Mouse (Mus musculus) myocyte (in vitro differentiated cells): ENCODE data around the gene Il17c. TPM values are rescaled to one million over a fixed set of nuclear protein-coding genes. Genes with fewer than 3 reads are reported as not detected.

Experiments
- H3K27me3 ChIP-seq: one replicate; pipeline ENCODE4 v1.6.1; 2011; ENCODE audit not compliant: control insufficient read depth, insufficient read depth, insufficient read length
- H3K36me3 ChIP-seq: one replicate; pipeline ENCODE4 v1.6.1; 2011; ENCODE audit not compliant: control insufficient read depth, insufficient read depth
- H3K4me2 ChIP-seq: one replicate; pipeline ENCODE4 v1.6.1; 2011; ENCODE audit warnings: low read depth, control low read depth
- H3K4me3 ChIP-seq: one replicate; pipeline ENCODE4 v1.5.1; 2011; ENCODE audit warnings: mild to moderate bottlenecking, control low read depth, moderate library complexity
- H3K79me2 ChIP-seq: one replicate; pipeline ENCODE4 v1.6.1; 2011; ENCODE audit not compliant: control insufficient read depth, insufficient read depth
- H3ac ChIP-seq: one replicate; pipeline ENCODE4 v1.6.1; 2011; ENCODE audit not compliant: control insufficient read depth, insufficient read length
- CEBPB ChIP-seq: IDR thresholded peaks from 2 replicates; pipeline ENCODE4 v1.6.1; 2011; ENCODE audit warnings: mild to moderate bottlenecking, moderate library complexity; ENCODE audit not compliant: poor library complexity, insufficient read depth, severe bottlenecking
- E2F4 ChIP-seq: IDR thresholded peaks from one replicate; pipeline ENCODE4 v1.6.1; 2011; ENCODE audit warnings: mild to moderate bottlenecking, control low read depth, moderate library complexity; ENCODE audit not compliant: insufficient read depth
- MAX ChIP-seq: IDR thresholded peaks from one replicate; pipeline ENCODE4 v1.6.1; 2011; ENCODE audit warnings: low read depth, mild to moderate bottlenecking, control low read depth
- MYOD1 ChIP-seq, 3 experiments: IDR thresholded peaks; one replicate each; pipeline ENCODE4 v1.6.1; 2011; ENCODE audit warnings: control low read depth in 2 of 3, low read depth in 2 of 3, mild to moderate bottlenecking in 2 of 3, moderate library complexity in 1 of 3; ENCODE audit not compliant: insufficient read length in 2 of 3, control insufficient read depth in 1 of 3
- MYOG ChIP-seq, 3 experiments: IDR thresholded peaks; one replicate each; pipeline ENCODE4 v1.6.1; 2011; ENCODE audit warnings: control low read depth in 2 of 3, low read depth in 2 of 3, mild to moderate bottlenecking in 2 of 3; ENCODE audit not compliant: insufficient read length in 2 of 3, control insufficient read depth in 1 of 3, insufficient read depth in 1 of 3
- POLR2A ChIP-seq: IDR thresholded peaks from one replicate; pipeline ENCODE4 v1.6.1; 2011; ENCODE audit warnings: low read depth, mild to moderate bottlenecking, control low read depth, moderate library complexity; ENCODE audit not compliant: insufficient read length
- POLR2AphosphoS2 ChIP-seq: IDR thresholded peaks from one replicate; pipeline ENCODE4 v1.6.1; 2011; ENCODE audit warnings: low read depth, control low read depth; ENCODE audit not compliant: insufficient read length
- REST ChIP-seq: IDR thresholded peaks from one replicate; pipeline ENCODE4 v1.6.1; 2011; ENCODE audit warnings: mild to moderate bottlenecking, control low read depth, moderate library complexity; ENCODE audit not compliant: insufficient read depth, insufficient read length
- SRF ChIP-seq: IDR thresholded peaks from one replicate; pipeline ENCODE4 v1.6.1; 2011; ENCODE audit warnings: low read depth; ENCODE audit not compliant: control insufficient read depth, insufficient read length
- TCF12 ChIP-seq: IDR thresholded peaks from one replicate; pipeline ENCODE4 v1.6.1; 2011; ENCODE audit warnings: mild to moderate bottlenecking, control low read depth; ENCODE audit not compliant: poor library complexity, insufficient read depth, severe bottlenecking
- TCF3 ChIP-seq: IDR thresholded peaks from one replicate; pipeline ENCODE4 v1.6.1; 2011; ENCODE audit warnings: low read depth, control low read depth; ENCODE audit not compliant: insufficient read length
- USF1 ChIP-seq: IDR thresholded peaks from one replicate; pipeline ENCODE4 v1.6.1; 2011; ENCODE audit warnings: low read depth, mild to moderate bottlenecking, control low read depth, moderate library complexity
- polyA plus RNA-seq: library from polyadenylated mRNA; unstranded; fragments of >200 nt; fragmentation: generic; extraction: Trizol; gene quantifications from one replicate; pipeline ENCODE4 v1.2.1, GENCODE M21; 2012; ENCODE audit warnings: missing spikeins

Il17c gene
- polyA plus RNA-seq, 1 experiment = not detected

- H3K4me3 ChIP-seq = no peak overlapping the region
Observed at GRCm38 (mm10) chr8:122445203-122445602, 23.4 kb downstream of the Il17c start.

GRCm38 (mm10) chr8:122451161-122451703, 29.4 kb downstream of the Il17c start:
- no peaks in the 10 kb centered on the region for H3K36me3 ChIP-seq
- no peak overlapping the region for H3K4me3 ChIP-seq
- H3K4me2 ChIP-seq = no peak overlapping the region
- H3K27me3 ChIP-seq = peaks cover 5% of the 10 kb centered on the region
- no peak overlapping the region for H3ac ChIP-seq
- H3K79me2 ChIP-seq = no peaks in the 10 kb centered on the region
- TF ChIP-seq REST (no peak), MYOG (IDR thresholded peaks at IDR 0.05; ENCODE audit: control insufficient read depth in 1 of 3, insufficient read depth in 1 of 3, insufficient read length in 2 of 3, low read depth in 2 of 3) (peak in 2 of 3 experiments; percentile 49 to 52), MYOD1 (IDR thresholded peaks at IDR 0.05; ENCODE audit: control insufficient read depth in 1 of 3, insufficient read length in 2 of 3, low read depth in 2 of 3) (peak in 2 of 3 experiments; percentile 30 to 47)

More at GRCm38 (mm10) chr8:122445203-122445602, 23.4 kb downstream of the Il17c start:
- TF ChIP-seq MYOD1 (IDR thresholded peaks at IDR 0.05; ENCODE audit: control insufficient read depth in 1 of 3, insufficient read length in 2 of 3, low read depth in 2 of 3) = peak in 1 of 3 experiments; percentile 18
- TF ChIP-seq E2F4 = no peak
- peak in 1 of 3 experiments; percentile 40 for TF ChIP-seq MYOG (IDR thresholded peaks at IDR 0.05; ENCODE audit: control insufficient read depth in 1 of 3, insufficient read depth in 1 of 3, insufficient read length in 2 of 3, low read depth in 2 of 3)
- H3K79me2 ChIP-seq = peaks cover 16% of the 10 kb centered on the region
- no peak overlapping the region for H3ac ChIP-seq
- no peaks in the 10 kb centered on the region for H3K27me3 ChIP-seq
- H3K36me3 ChIP-seq = no peaks in the 10 kb centered on the region
- peak overlapping the region; percentile 84 for H3K4me2 ChIP-seq

DNA sequence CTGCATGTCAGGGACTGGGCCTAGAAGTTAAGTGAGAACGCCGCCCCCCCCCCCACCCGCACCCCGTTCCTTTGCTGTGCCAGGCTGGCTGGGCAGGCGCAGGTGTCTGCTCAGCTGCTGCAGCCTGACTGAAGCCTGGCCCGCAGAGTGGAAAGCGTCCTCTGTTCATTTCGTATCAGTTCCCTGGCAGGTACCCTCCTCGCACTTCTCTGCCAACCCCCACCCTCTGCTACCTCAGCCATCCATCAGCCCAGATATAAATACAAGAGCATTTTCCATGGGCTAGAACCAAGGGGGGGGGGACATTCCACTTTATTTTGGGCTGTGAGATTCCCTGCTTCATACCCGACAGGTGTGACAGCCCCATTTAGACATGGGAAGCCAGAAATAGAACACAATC, 30.3 kb downstream of the Il17c start:
- Histone ChIP-seq H3K27me3 (peaks cover 5% of the 10 kb centered on the region), H3K4me3 (no peak overlapping the region), H3ac (no peak overlapping the region), H3K36me3 (no peaks in the 10 kb centered on the region), H3K4me2 (peak overlapping the region; percentile 12), H3K79me2 (no peaks in the 10 kb centered on the region)
- no peak for TF ChIP-seq SRF
- TF ChIP-seq MYOD1 (IDR thresholded peaks at IDR 0.05; ENCODE audit: control insufficient read depth in 1 of 3, insufficient read length in 2 of 3, low read depth in 2 of 3) = peak in 1 of 3 experiments; percentile 58
- TF ChIP-seq MYOG (IDR thresholded peaks at IDR 0.05; ENCODE audit: control insufficient read depth in 1 of 3, insufficient read depth in 1 of 3, insufficient read length in 2 of 3, low read depth in 2 of 3) = peak in 2 of 3 experiments; percentile 32 to 56
- TF ChIP-seq REST = no peak
- TF ChIP-seq MAX = no peak
- TF ChIP-seq POLR2AphosphoS2 = no peak
- no peak for TF ChIP-seq TCF3

- H3K27me3 ChIP-seq = peaks cover 5% of the 10 kb centered on the region
- TF ChIP-seq MYOG (IDR thresholded peaks at IDR 0.05; ENCODE audit: control insufficient read depth in 1 of 3, insufficient read depth in 1 of 3, insufficient read length in 2 of 3, low read depth in 2 of 3) (no peak), MAX (no peak), SRF (no peak)
- no peak overlapping the region for H3K4me2 ChIP-seq
- no peak overlapping the region for H3K4me3 ChIP-seq
- no peaks in the 10 kb centered on the region for H3K79me2 ChIP-seq
- no peaks in the 10 kb centered on the region for H3K36me3 ChIP-seq
- no peak overlapping the region for H3ac ChIP-seq
Observed at GRCm38 (mm10) chr8:122454409-122454808, 32.6 kb downstream of the Il17c start.

DNA sequence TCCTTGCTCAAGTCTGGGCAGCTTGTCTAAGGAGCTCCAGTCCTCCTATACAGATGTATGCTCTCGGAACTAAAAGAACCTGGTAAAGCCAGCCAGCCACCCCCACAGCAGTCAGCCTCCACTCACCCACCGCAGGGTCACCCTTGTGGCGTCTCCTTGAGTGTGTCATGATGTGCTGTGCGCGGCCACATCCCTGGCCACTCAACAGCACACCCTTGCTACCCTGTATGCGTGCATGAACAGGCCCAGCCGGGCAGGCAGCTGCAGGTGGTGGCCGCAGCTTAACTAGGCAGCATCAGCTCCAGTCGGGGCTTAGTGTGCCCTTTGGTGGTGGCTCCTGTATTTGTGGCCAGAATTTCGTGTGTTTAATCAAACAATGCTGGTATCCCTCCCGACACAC, 35.4 kb downstream of the Il17c start:
- H3K4me2 ChIP-seq = no peak overlapping the region
- H3K27me3 ChIP-seq = peaks cover 5% of the 10 kb centered on the region
- TF ChIP-seq TCF12 = no peak
- TF ChIP-seq CEBPB = no peak
- no peak for TF ChIP-seq MYOD1 (IDR thresholded peaks at IDR 0.05; ENCODE audit: control insufficient read depth in 1 of 3, insufficient read length in 2 of 3, low read depth in 2 of 3)
- TF ChIP-seq SRF = no peak
- no peak for TF ChIP-seq TCF3
- TF ChIP-seq MAX = no peak
- TF ChIP-seq E2F4 = no peak
- TF ChIP-seq POLR2AphosphoS2 = no peak
- TF ChIP-seq USF1 = no peak
- no peak for TF ChIP-seq MYOG (IDR thresholded peaks at IDR 0.05; ENCODE audit: control insufficient read depth in 1 of 3, insufficient read depth in 1 of 3, insufficient read length in 2 of 3, low read depth in 2 of 3)
- no peak for TF ChIP-seq POLR2A
- TF ChIP-seq REST = no peak
- H3K36me3 ChIP-seq = no peaks in the 10 kb centered on the region
- no peak overlapping the region for H3K4me3 ChIP-seq
- no peak overlapping the region for H3ac ChIP-seq
- no peaks in the 10 kb centered on the region for H3K79me2 ChIP-seq
